Mouse (Mus musculus): ENCODE data around the gene Stat2. TPM values are rescaled to one million over a fixed set of nuclear protein-coding genes. Genes with fewer than 3 reads are reported as not detected.
"Not testable (repeated sequence)": the region's sequence is repeated elsewhere in the genome, so short reads cannot be mapped to it uniquely, and the experiment has no call there.

Gene Stat2
- total RNA-seq, 2 experiments from 2014 or later, result 8.1 to 24.3 TPM

GRCm38 (mm10) chr10:128290594-128290993 lies 20.2 kb downstream of the Stat2 start:
- not testable (repeated sequence) for ATAC-seq (replicated peaks; ENCODE audit: low FRiP score, low TSS enrichment, poor library complexity, severe bottlenecking)

GRCm38 (mm10) chr10:128296370-128297090 lies 26.2 kb downstream of the Stat2 start:
- no peak for ATAC-seq (replicated peaks; ENCODE audit: low FRiP score, low TSS enrichment, poor library complexity, severe bottlenecking)

GRCm38 (mm10) chr10:128297221-128297620 lies 26.9 kb downstream of the Stat2 start:
- no peak for ATAC-seq (replicated peaks; ENCODE audit: low FRiP score, low TSS enrichment, poor library complexity, severe bottlenecking)

- no peak for ATAC-seq (replicated peaks; ENCODE audit: low FRiP score, low TSS enrichment, poor library complexity, severe bottlenecking)
Observed at GRCm38 (mm10) chr10:128297622-128298021, 27.3 kb downstream of the Stat2 start.

GRCm38 (mm10) chr10:128298243-128298642 lies 27.9 kb downstream of the Stat2 start:
- ATAC-seq (replicated peaks; ENCODE audit: low FRiP score, low TSS enrichment, poor library complexity, severe bottlenecking), result no peak

GRCm38 (mm10) chr10:128298702-128299171 lies 28.4 kb downstream of the Stat2 start, which contains the start of gene Il23a:
Gene Il23a, minus strand, starts transcription at chr10:128298752.
- no peak for ATAC-seq (replicated peaks; ENCODE audit: low FRiP score, low TSS enrichment, poor library complexity, severe bottlenecking)

- ATAC-seq (replicated peaks; ENCODE audit: low FRiP score, low TSS enrichment, poor library complexity, severe bottlenecking), result no peak
Observed at GRCm38 (mm10) chr10:128302357-128302756, 32.0 kb downstream of the Stat2 start.

- peak; percentile 20; the same call in 1 of the 2 replicates for ATAC-seq (replicated peaks; ENCODE audit: low FRiP score, low TSS enrichment, poor library complexity, severe bottlenecking)
Observed at GRCm38 (mm10) chr10:128302785-128303125, 32.4 kb downstream of the Stat2 start.

- peak; percentile 98 for ATAC-seq (replicated peaks; ENCODE audit: low FRiP score, low TSS enrichment, poor library complexity, severe bottlenecking)
Observed at GRCm38 (mm10) chr10:128303126-128304021, 33.0 kb downstream of the Stat2 start, which contains the start of gene Pan2. Gene Pan2, plus strand, starts transcription at chr10:128303335.

GRCm38 (mm10) chr10:128309654-128310053 lies 39.3 kb downstream of the Stat2 start:
- no peak for ATAC-seq (replicated peaks; ENCODE audit: low FRiP score, low TSS enrichment, poor library complexity, severe bottlenecking)

- ATAC-seq (replicated peaks; ENCODE audit: low FRiP score, low TSS enrichment, poor library complexity, severe bottlenecking), result no peak
Observed at GRCm38 (mm10) chr10:128310177-128310576, 39.8 kb downstream of the Stat2 start.

GRCm38 (mm10) chr10:128310902-128311301 lies 40.5 kb downstream of the Stat2 start:
- no peak for ATAC-seq (replicated peaks; ENCODE audit: low FRiP score, low TSS enrichment, poor library complexity, severe bottlenecking)

- peak; percentile 65; the same call in 1 of the 2 replicates for ATAC-seq (replicated peaks; ENCODE audit: low FRiP score, low TSS enrichment, poor library complexity, severe bottlenecking)
Observed at GRCm38 (mm10) chr10:128315578-128315977, 45.2 kb downstream of the Stat2 start.

GRCm38 (mm10) chr10:128321641-128322040 lies 51.3 kb downstream of the Stat2 start:
- peak; percentile 55 for ATAC-seq (replicated peaks; ENCODE audit: low FRiP score, low TSS enrichment, poor library complexity, severe bottlenecking)

- ATAC-seq (replicated peaks; ENCODE audit: low FRiP score, low TSS enrichment, poor library complexity, severe bottlenecking), result peak; percentile 79
Observed at GRCm38 (mm10) chr10:128322141-128323108, 52.1 kb downstream of the Stat2 start, which contains the start of gene Cnpy2. Gene Cnpy2, plus strand, starts transcription at chr10:128322459.

GRCm38 (mm10) chr10:128323516-128323915 lies 53.2 kb downstream of the Stat2 start:
- no peak for ATAC-seq (replicated peaks; ENCODE audit: low FRiP score, low TSS enrichment, poor library complexity, severe bottlenecking)

GRCm38 (mm10) chr10:128326825-128327224 lies 56.5 kb downstream of the Stat2 start:
- no peak for ATAC-seq (replicated peaks; ENCODE audit: low FRiP score, low TSS enrichment, poor library complexity, severe bottlenecking)

- ATAC-seq (replicated peaks; ENCODE audit: low FRiP score, low TSS enrichment, poor library complexity, severe bottlenecking), result no peak
Observed at GRCm38 (mm10) chr10:128327610-128328009, 57.3 kb downstream of the Stat2 start.

All from megakaryocyte-erythroid progenitor cell, adult 5-6 weeks (primary cell).